Mouse (Mus musculus): Measurements from ENCODE around the gene Nrxn2.

Nrxn2 gene

GRCm38 (mm10) chr19:6542367-6543034 lies 124.0 kb downstream of the Nrxn2 start, which contains the start of gene Slc22a12:
Slc22a12 (minus strand) TSS chr19:6543032.
- DNase-seq (ENCODE audit: low spot score) = no peak

DNA sequence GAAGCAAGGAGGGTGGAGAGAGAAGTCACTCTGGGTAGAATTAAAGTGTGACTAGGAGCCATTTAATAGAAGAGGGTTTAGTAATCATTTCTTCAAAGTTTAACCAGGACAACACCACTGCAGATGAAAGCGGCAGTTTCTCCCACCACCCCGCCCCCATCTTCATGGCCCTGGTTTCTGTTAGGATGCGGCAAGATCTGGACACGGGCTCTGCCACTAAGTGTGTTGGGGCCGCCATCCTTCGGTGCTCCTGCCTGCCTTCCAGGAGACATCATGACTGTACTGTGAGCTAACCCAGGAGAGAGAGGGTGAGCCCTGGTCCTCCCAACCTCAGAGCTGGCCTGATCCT lies 124.5 kb downstream of the Nrxn2 start:
- no peak for DNase-seq (ENCODE audit: low spot score)

GRCm38 (mm10) chr19:6543518-6543917 lies 125.0 kb downstream of the Nrxn2 start:
- DNase-seq (ENCODE audit: low spot score) = no peak

GRCm38 (mm10) chr19:6544712-6545111 lies 126.2 kb downstream of the Nrxn2 start:
- no peak for DNase-seq (ENCODE audit: low spot score)

- DNase-seq (ENCODE audit: low spot score) = no peak
These were observed 127.0 kb downstream of the Nrxn2 start for GRCm38 (mm10) chr19:6545481-6545880.

DNA sequence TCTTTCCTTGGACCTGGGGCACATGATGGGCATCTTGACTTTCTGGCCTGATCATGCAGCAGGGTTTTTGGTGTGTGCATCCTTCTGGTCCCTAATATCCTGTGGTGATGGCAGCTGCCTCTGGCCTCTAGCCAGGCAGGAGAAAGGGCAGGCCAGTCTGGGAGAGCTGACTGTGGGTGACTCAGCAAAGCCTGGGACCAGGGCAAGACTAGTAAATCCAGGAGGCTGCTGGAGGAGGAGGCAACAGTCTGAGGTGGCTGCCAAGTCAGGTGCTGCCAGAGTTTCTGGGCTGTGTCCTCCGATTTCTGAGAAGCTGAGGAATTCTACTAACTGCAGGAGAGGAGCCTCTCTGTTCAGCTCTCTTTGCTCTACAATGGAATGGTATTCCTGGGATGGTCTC lies 127.6 kb downstream of the Nrxn2 start:
- DNase-seq (ENCODE audit: low spot score) = no peak

- no peak for DNase-seq (ENCODE audit: low spot score)
These were observed 129.3 kb downstream of the Nrxn2 start for GRCm38 (mm10) chr19:6547801-6548200.

GRCm38 (mm10) chr19:6548431-6549410 lies 130.2 kb downstream of the Nrxn2 start:
- no peak for DNase-seq (ENCODE audit: low spot score)

- DNase-seq (ENCODE audit: low spot score) = no peak
These were observed 131.0 kb downstream of the Nrxn2 start for GRCm38 (mm10) chr19:6549566-6549965.

DNA sequence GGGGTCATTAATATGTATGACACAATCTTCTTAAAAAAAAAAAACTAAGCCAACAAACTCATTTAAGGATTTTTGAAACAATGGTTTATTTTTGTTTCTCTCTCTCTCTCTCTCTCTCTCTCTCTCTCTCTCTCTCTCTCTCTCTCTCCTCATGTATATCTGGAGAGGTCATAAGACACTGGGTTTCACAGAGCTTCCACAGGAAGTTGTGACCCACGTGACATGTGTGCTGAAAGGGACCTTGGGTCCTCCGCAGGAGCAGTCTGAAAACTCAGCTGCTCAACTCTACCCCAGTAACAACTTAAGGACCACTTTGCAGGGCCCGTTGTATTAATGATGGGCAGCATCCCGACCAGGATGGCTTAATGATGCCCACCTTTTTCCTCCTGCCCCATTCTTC lies 132.7 kb downstream of the Nrxn2 start:
- no peak for DNase-seq (ENCODE audit: low spot score)

DNA sequence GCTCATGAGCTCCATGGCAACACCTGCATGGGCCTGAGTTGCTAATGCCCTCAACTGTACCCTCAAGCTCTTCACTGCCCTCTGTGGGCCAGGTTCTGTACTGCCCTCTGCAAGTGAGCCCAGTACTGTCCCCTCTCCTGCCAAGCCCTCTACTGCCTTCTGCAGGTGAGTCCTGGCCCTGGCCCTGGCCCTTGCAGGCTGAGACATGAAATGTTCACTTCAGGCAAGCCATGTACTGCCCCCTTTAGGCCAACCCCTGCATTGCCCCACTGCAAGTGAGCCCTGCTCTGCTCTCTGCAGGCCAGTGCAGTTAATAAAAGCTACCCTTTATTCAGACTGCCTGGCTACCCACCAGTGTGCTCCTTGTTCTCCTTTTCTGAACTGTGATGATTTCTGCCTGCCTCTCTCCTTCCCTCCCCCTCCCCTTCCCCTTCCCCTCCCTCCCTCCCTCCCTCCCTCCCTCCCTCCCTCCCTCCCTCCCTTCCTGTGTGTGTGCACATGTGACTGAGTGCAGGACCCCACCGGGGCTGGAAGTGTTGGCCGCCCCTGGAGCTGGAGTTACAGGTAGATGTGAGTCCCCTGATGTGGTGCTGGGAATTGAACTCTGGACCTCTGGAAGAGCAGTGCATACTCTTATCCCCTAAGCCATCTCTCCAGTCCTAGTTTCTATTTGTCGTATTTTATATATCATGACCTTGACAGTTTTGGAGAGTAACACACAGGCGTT lies 133.9 kb downstream of the Nrxn2 start:
- DNase-seq (ENCODE audit: low spot score) = peak; percentile 61

- no peak for DNase-seq (ENCODE audit: low spot score)
These were observed 134.6 kb downstream of the Nrxn2 start for GRCm38 (mm10) chr19:6553174-6553573.

DNA sequence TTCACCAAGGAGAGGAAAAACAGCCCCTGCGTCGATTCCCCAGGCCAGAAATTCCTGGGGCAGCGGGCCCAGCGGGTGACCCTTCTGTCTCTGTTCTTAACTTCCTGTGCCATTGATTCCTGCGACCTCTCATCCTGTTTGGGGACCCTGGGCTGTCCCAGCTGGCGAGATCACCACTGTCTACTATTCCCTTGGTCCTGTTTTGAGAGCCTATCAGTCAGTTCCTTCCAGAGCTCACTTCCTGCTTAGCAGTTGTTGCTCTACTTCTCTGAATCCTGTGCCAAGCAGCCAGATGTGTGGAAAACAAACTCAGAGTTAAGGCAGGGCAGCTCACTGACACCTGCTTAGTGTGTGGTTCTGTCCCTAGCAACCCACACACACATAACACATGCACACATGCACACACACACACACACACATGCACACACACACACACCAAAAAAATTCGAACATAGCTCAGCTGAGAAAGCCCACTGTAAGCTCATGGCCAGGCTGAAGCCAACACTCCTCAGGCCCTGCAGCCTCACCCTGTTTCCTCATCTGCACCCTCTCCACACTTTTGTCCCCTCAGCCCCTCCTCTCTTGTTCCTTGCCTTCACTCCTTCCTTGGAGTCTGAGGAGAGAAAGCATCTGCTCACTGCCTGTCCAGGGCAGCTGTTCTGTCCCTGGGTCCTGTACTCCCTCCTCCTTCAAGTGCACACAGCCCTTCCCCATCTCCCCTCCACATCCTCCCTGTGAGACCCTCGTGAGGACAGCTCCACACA lies 135.5 kb downstream of the Nrxn2 start:
- DNase-seq (ENCODE audit: low spot score) = peak; percentile 39

DNA sequence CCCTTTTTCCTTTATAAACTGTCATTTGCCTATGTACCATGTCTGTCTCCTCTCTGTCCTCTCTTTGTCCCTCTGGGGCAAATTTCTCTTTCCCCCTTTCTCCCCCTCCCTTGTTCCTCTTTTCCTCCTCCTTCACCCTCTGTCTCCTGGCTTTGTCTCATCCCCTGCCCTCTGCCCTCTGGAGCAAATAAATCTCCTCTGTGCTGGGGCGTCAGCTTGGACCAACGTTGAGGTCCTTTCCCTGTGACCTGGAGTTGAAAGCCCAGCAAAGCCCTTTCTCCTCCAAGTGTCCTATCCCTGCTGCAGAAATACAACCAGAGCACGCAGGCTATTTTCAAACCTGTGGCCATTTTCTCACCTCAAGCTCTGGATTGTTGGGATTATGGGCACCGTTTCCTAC lies 141.0 kb downstream of the Nrxn2 start:
- peak; percentile 36 for DNase-seq (ENCODE audit: low spot score)

DNA sequence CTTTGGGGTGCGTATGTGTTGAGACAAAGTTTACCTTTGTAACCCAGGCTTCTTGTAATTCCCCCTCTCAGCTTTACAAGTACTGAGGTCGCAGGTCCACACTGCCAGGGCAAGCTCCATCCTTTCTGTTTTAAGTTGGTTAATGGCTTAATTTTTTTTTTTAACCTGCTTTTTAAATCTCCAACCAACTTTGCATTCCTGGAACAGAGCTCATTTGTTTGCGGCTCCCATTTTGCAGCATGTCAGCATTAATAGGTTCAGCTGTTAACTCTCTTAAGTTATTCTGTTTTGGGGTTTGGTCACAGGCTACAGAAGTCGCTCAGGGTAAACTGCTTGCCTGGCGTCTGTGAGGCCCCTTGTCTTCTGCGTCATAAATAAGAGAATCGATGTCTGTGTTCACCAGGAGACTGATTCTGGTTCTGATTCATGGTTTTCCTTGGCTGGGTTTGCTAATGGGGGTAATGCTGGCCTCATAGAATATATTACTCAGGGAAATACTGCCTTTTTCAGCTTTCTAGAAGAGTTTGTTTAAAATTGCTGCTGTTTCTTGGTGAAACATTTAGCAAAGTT lies 141.8 kb downstream of the Nrxn2 start:
- DNase-seq (ENCODE audit: low spot score) = no peak

DNA sequence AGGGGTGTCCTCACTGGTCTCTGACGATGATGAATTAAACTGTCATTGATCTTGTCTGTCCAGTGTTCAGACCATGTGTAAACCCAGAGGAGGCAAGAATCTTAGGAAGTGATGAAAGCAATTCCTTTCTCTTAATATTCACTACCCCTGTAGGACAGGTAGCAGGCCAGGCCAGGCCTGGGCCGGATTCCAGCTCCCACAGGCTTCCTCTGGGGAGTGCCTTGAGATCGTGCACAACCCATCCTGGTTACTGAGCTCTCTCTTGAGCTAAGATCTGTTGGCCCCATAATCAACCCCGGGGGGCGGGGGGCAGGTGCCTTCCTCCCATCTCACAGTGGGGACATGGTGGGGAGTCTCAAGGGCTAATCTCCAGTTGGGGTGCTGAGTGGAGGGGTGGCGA lies 146.6 kb downstream of the Nrxn2 start:
- DNase-seq (ENCODE audit: low spot score) = no peak

DNA sequence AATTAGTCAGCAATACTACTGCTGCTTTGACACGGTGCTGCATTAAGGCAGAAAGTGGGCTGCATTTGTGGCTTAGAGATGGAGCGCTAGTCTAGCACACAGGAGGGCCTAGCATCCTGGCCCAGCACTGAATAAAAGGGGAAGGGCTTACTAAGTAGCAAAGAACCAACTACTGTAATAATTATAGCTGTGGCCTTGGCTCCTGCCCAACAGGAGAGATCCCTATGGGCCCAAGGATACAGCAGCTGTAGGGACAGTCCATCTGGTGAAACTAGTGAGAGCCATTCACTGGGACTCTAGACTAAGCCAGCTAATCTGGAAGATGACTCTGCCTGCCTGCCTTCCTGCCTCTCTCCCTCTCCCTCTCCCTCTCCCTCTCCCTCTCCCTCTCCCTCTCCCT lies 147.9 kb downstream of the Nrxn2 start:
- no peak for DNase-seq (ENCODE audit: low spot score)

DNA sequence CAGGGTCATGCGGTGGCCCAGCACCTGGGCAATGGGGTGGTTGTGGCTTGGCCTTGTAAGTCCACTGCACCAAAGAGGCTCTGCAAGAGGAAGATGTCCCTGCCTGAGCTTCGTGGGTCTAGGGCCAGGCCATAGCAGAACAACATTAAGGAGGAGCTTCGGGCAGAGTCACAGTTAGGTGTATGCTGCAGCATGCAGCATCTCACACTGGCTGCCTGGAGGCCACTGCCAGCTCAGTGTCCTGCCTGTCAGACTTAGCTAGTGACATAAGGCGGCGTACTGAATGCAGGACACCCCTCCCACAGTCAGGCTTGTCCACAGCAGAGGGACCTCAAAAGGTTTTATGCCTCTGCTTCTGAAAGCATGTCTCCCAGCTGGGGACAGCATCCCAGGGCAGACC lies 150.5 kb downstream of the Nrxn2 start:
- DNase-seq (ENCODE audit: low spot score) = no peak

- no peak for DNase-seq (ENCODE audit: low spot score)
These were observed 151.0 kb downstream of the Nrxn2 start for GRCm38 (mm10) chr19:6569561-6569960.

- no peak for DNase-seq (ENCODE audit: low spot score)
These were observed 152.9 kb downstream of the Nrxn2 start for GRCm38 (mm10) chr19:6571476-6571875.

DNA sequence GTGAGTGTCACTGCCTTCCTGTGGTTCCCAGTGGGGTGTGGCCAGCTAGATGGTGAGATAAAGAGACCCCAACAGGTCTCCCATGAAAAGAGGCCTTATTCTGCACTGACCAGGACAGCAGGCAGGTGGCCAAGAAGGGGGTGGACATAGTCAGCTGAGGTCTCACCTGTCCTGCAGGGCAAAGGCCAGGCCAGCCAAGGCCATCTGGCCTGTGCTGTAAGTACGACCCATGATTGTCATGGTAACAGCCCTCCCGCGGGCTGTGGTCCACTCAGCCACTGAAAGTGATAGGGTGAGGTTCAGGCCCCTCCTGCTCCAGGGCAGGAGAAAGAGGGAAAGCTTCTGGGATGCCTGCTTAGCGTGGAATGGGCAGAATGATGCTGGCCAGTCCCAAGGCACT lies 153.5 kb downstream of the Nrxn2 start:
- DNase-seq (ENCODE audit: low spot score) = no peak

Measured in embryo, embryonic 10 days (tissue).